Mouse (Mus musculus): ENCODE measurements at regions not wholly inside any gene's neighbourhood (a gene's known extent, or its start where the extent isn't known, plus 50 kb on each side); places are given as distances from the start of the nearest gene placed in this dataset.

GRCm38 (mm10) chrX:12365582-12366323 is 205.6 kb upstream of the Bcor start:
- TF ChIP-seq CTCF (IDR thresholded peaks at IDR 0.05; ENCODE audit: borderline replicate concordance, control insufficient read depth, extremely low read depth, insufficient read depth, low read length, poor library complexity), result no peak
- no peak for TF ChIP-seq POLR2A (IDR thresholded peaks at IDR 0.05; ENCODE audit: control insufficient read depth, extremely low read depth, insufficient read depth, low read length, poor library complexity)

All from thymus, adult 2 months (tissue).